Mouse (Mus musculus): Measurements from ENCODE around the gene Thtpa. TPM values are rescaled to one million over a fixed set of nuclear protein-coding genes. Genes with fewer than 3 reads are reported as not detected.

Thtpa gene
- 34.4 and 36.1 TPM in 2 replicates for polyA plus RNA-seq (2015; fragmentation: Nextera tagmentation; extraction: Ambion mirVana)

DNA sequence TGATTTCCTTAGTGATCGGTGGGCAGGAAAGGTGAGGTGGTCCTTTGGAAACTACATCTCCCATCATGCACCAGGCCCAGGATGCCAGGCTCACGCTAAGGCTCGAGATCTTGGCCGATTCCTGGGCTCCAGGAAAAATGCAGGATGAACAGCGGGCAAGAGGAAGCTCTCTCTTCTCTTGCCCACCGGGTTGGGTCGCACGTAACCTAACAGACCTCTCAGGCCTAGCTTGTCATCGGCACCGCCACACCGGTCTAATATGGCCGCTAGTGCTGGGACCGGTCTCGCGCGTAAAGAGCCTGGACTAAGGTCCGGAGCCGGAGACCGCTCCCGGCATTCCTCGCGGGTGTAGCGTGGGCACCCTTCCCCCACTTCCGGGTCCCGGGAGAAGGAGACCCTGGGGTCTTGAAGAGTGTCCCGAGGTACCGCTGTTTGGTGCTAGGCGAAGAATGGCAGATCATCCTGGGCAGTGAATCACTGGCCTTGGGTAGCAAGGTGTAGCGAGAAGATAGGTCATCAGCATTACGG lies at the start of gene Thtpa:
Gene Thtpa, plus strand, starts transcription at position 81 of the 528 bp plus-strand sequence.
- ATAC-seq: peak; percentile 43
- Histone ChIP-seq H3K4me3 (ENCODE audit: low read length) (peak within 1 kb of the TSS; percentile 44), H3K27me3 (replicated peaks; ENCODE audit: control insufficient read depth, insufficient read depth, low read length) (no peaks in the 10 kb centered on the region), H3K27ac (ENCODE audit: low read depth, low read length) (peak within 1 kb of the TSS; percentile 79), H3K9ac (ENCODE audit: low read depth, low read length) (peak within 1 kb of the TSS; percentile 64), H3K9me3 (ENCODE audit: control insufficient read depth, low read length) (no peaks in the 10 kb centered on the region), H3K4me2 (ENCODE audit: low read length) (peak within 1 kb of the TSS; percentile 65), H3K4me1 (ENCODE audit: control insufficient read depth, insufficient read depth, low read depth, low read length) (peaks cover 35% of the 10 kb centered on the region), H3K36me3 (ENCODE audit: control insufficient read depth, insufficient read depth, low read length) (no peaks in the 10 kb centered on the region)
- 2% methylated on average over 30 of the region's 30 CpGs for WGBS

DNA sequence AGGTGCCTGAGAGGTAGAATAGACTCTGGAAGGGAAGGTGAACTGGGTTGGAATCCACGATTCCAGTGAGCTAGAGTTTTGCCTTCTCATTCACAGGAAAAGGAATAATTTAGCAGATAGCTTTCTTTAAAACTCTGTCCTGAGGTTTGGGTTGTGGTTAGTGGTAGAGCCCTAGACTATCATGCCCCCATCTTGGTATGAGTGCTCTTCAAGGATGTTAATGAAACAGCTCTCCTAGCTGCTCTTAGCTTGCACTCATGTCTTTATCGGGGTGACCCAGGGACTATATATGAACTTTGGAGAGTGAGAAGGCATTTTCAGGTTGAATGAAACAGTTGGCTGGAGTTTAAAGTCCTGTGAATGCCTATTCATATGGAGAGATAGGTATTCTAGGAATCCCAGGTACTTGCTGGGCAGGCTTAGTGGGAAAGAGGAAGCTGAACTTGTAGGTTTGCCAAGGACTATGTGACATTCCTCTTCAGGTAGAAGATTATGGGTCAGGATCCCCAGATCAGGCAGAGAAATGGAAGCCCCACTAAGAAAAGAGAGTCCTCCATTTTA lies 46.5 kb upstream of the Thtpa start:
- 81% methylated on average over 2 of the region's 2 CpGs for WGBS
- Histone ChIP-seq H3K4me1 (ENCODE audit: control insufficient read depth, insufficient read depth, low read depth, low read length) (peaks cover 6% of the 10 kb centered on the region), H3K27ac (ENCODE audit: low read depth, low read length) (no peak overlapping the region), H3K4me2 (ENCODE audit: low read length) (no peak overlapping the region), H3K4me3 (ENCODE audit: low read length) (no peak overlapping the region), H3K9me3 (ENCODE audit: control insufficient read depth, low read length) (no peaks in the 10 kb centered on the region), H3K36me3 (ENCODE audit: control insufficient read depth, insufficient read depth, low read length) (no peaks in the 10 kb centered on the region), H3K27me3 (replicated peaks; ENCODE audit: control insufficient read depth, insufficient read depth, low read length) (no peaks in the 10 kb centered on the region), H3K9ac (ENCODE audit: low read depth, low read length) (no peak overlapping the region)
- ATAC-seq: no peak

DNA sequence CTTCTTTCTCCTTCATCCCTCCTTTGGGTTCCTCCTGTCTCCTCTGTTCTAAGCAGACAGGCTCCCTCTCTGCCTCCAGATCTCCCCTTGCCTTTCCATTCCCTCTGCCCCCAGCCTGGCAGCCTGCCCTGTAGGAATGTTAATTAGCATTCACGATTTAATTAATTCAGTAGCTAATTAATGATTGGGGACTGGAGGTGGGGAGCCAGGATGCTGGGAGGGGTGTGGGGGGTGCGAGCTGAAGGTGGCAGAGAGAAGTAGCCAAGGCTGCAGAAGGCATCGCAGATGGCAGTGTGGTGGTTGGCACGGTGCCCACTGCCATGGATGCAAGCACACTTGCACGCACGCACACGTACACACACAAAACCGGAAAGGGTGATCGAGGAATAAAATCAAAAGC lies 42.1 kb upstream of the Thtpa start:
- H3K27me3 ChIP-seq (replicated peaks; ENCODE audit: control insufficient read depth, insufficient read depth, low read length): no peaks in the 10 kb centered on the region
- peaks cover 24% of the 10 kb centered on the region for H3K4me1 ChIP-seq (ENCODE audit: control insufficient read depth, insufficient read depth, low read depth, low read length)
- no peaks in the 10 kb centered on the region for H3K9me3 ChIP-seq (ENCODE audit: control insufficient read depth, low read length)
- H3K4me3 ChIP-seq (ENCODE audit: low read length): 0 out of 2 replicates have a peak overlapping the region, but pooled peaks have one; percentile 4
- no peak overlapping the region for H3K9ac ChIP-seq (ENCODE audit: low read depth, low read length)
- H3K4me2 ChIP-seq (ENCODE audit: low read length): peak overlapping the region; percentile 61
- peak overlapping the region; percentile 65 for H3K27ac ChIP-seq (ENCODE audit: low read depth, low read length)
- H3K36me3 ChIP-seq (ENCODE audit: control insufficient read depth, insufficient read depth, low read length): no peaks in the 10 kb centered on the region
- WGBS: 34% methylated on average over 9 of the region's 9 CpGs
- peak; percentile 46 for ATAC-seq

DNA sequence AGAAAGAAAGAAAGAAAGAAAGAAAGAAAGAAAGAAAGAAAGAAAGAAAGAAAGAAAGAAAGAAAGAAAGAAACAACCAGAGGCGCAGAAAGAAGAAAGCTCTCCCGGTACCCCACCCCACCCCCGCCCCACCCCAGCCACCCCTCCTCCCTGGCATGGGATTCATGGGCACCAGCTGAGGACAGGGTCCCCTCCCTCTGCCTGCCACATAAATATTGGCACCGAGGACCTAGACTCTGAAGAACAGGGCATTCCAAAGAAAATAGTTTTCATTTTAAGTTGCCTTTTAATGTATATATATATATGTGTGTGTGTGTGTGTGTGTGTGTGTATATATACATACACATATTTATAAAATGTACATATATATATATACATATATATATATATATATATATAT lies 41.5 kb upstream of the Thtpa start:
- H3K4me2 ChIP-seq (ENCODE audit: low read length): peak overlapping the region; percentile 61
- H3K36me3 ChIP-seq (ENCODE audit: control insufficient read depth, insufficient read depth, low read length): no peaks in the 10 kb centered on the region
- no peaks in the 10 kb centered on the region for H3K27me3 ChIP-seq (replicated peaks; ENCODE audit: control insufficient read depth, insufficient read depth, low read length)
- peak overlapping the region; percentile 97 for H3K27ac ChIP-seq (ENCODE audit: low read depth, low read length)
- WGBS: 46% methylated on average over 4 of the region's 4 CpGs
- H3K9ac ChIP-seq (ENCODE audit: low read depth, low read length): peak overlapping the region; percentile 68
- H3K4me1 ChIP-seq (ENCODE audit: control insufficient read depth, insufficient read depth, low read depth, low read length): peaks cover 24% of the 10 kb centered on the region
- no peaks in the 10 kb centered on the region for H3K9me3 ChIP-seq (ENCODE audit: control insufficient read depth, low read length)
- peak overlapping the region; percentile 42 for H3K4me3 ChIP-seq (ENCODE audit: low read length)
- ATAC-seq: no peak

DNA sequence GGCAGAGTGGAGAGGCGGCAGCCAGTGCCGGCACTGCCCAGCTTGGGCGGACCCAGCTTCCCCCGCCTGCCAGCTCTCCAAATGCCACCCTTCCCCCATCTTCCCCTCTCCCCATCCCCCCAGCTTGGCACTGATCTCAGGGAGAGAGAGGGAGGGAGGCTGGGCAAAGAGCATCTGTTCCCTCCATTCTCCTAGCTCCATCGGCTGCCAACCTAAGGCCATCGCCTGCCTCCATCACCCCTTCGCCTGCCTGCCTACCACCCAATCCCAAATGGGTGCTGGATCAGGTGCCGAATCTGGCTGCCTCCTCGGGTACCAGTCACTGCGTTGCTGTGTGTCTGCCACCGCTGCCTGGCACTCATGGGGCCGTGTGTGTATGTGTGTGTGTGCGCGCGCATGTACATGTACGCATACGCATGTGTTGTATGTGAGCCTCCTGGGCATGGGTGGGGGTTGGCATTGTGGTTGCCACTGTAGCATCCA lies 40.8 kb upstream of the Thtpa start:
- H3K36me3 ChIP-seq (ENCODE audit: control insufficient read depth, insufficient read depth, low read length): no peaks in the 10 kb centered on the region
- H3K27ac ChIP-seq (ENCODE audit: low read depth, low read length): peak overlapping the region; percentile 97
- ATAC-seq: peak; percentile 83
- peak overlapping the region; percentile 68 for H3K9ac ChIP-seq (ENCODE audit: low read depth, low read length)
- peak overlapping the region; percentile 42 for H3K4me3 ChIP-seq (ENCODE audit: low read length)
- H3K27me3 ChIP-seq (replicated peaks; ENCODE audit: control insufficient read depth, insufficient read depth, low read length): no peaks in the 10 kb centered on the region
- H3K4me2 ChIP-seq (ENCODE audit: low read length): peak overlapping the region; percentile 61
- H3K4me1 ChIP-seq (ENCODE audit: control insufficient read depth, insufficient read depth, low read depth, low read length): peaks cover 31% of the 10 kb centered on the region
- WGBS: 47% methylated on average over 17 of the region's 17 CpGs
- H3K9me3 ChIP-seq (ENCODE audit: control insufficient read depth, low read length): no peaks in the 10 kb centered on the region

DNA sequence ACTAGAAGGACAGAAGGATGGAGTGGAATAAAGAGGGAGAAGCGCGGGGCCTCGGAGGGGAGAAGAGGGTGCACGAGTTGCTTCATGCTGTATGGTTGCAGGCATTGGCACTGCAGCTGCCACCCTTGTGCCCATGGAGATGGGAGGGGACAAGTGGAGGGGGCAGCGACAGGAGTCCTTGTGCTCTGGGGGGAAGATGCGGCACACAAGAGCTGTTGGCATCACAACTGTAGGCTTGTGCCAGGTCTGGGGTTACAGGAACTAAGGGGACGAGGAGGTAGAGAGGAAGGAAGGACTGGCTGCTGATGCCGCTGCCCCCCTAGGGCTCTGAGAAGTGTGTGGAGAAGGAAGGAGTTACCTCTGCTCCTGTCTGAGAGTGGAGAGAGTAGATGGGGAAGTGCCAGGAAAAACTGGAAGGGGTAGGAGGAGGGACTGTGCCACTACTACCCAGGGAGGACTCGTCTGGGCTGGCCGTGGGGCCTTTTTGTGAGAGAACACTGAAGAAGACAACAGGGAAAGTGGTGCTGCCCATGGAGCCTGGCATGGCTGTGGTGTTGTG lies 40.3 kb upstream of the Thtpa start:
- peak overlapping the region; percentile 68 for H3K9ac ChIP-seq (ENCODE audit: low read depth, low read length)
- H3K4me1 ChIP-seq (ENCODE audit: control insufficient read depth, insufficient read depth, low read depth, low read length): peaks cover 35% of the 10 kb centered on the region
- peak overlapping the region; percentile 61 for H3K4me2 ChIP-seq (ENCODE audit: low read length)
- H3K9me3 ChIP-seq (ENCODE audit: control insufficient read depth, low read length): no peaks in the 10 kb centered on the region
- H3K36me3 ChIP-seq (ENCODE audit: control insufficient read depth, insufficient read depth, low read length): no peaks in the 10 kb centered on the region
- peak; percentile 55 for ATAC-seq
- no peaks in the 10 kb centered on the region for H3K27me3 ChIP-seq (replicated peaks; ENCODE audit: control insufficient read depth, insufficient read depth, low read length)
- 34% methylated on average over 10 of the region's 10 CpGs for WGBS
- peak overlapping the region; percentile 42 for H3K4me3 ChIP-seq (ENCODE audit: low read length)
- peak overlapping the region; percentile 97 for H3K27ac ChIP-seq (ENCODE audit: low read depth, low read length)

DNA sequence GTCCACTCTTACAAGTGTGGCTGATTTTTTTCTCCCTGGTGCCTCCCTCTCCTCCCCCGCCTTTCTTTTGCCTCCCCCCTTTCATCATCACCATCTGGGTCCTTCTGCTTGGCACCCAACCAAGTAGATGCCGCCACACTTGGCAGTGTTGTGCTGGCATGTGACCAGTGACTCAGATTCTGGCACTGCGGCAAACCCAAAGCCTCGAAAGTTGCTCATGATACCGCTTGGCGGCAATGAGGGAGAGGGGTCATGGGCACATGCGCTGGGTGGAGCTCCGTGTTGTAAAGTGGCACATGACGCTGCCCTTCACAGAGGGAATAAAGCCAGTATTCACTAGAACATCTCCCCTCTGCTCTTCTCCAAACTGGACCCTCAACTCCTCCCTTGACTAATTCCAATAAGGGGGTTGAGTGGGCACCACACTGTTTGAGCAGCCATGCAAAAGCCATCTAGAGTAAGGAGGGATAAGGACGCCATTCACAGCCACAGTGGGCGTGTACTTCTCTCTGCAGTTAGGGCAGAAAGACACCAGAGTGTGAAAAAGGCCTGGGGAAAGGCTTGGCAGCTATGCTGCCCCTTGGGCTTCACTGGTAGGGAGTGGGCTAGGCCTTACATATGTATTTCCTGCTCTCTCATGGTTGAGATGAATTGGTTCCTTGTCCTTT lies 39.3 kb upstream of the Thtpa start:
- H3K27me3 ChIP-seq (replicated peaks; ENCODE audit: control insufficient read depth, insufficient read depth, low read length): no peaks in the 10 kb centered on the region
- peak overlapping the region; percentile 97 for H3K27ac ChIP-seq (ENCODE audit: low read depth, low read length)
- ATAC-seq: peak; percentile 54
- H3K4me3 ChIP-seq (ENCODE audit: low read length): peak overlapping the region; percentile 42
- WGBS: 46% methylated on average over 11 of the region's 11 CpGs
- H3K4me1 ChIP-seq (ENCODE audit: control insufficient read depth, insufficient read depth, low read depth, low read length): peaks cover 40% of the 10 kb centered on the region
- no peaks in the 10 kb centered on the region for H3K36me3 ChIP-seq (ENCODE audit: control insufficient read depth, insufficient read depth, low read length)
- peak overlapping the region; percentile 4; the same call in 1 of the 2 replicates for H3K9ac ChIP-seq (ENCODE audit: low read depth, low read length)
- peak overlapping the region; percentile 61 for H3K4me2 ChIP-seq (ENCODE audit: low read length)
- no peaks in the 10 kb centered on the region for H3K9me3 ChIP-seq (ENCODE audit: control insufficient read depth, low read length)

DNA sequence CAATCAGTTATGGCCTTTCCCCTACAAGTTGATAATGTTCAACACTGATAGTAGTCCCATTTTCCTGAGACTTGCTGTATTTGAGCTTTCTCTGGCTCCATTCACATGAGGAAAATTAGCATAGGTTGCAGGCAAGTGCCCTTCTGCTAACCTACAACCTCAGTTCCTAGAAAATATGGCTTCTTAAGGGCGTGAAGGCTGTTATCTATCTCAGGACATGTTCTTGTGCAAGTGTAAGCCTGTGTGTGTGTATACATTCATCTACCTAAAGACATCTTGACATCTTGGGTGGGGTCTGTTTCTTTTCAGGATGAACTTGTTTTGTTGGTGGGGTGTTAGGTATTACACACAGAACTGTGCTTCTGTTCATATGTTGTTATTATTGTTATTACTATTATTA lies 35.6 kb upstream of the Thtpa start:
- Histone ChIP-seq H3K27me3 (replicated peaks; ENCODE audit: control insufficient read depth, insufficient read depth, low read length) (no peaks in the 10 kb centered on the region), H3K36me3 (ENCODE audit: control insufficient read depth, insufficient read depth, low read length) (no peaks in the 10 kb centered on the region; the same call in 1 of the 2 replicates), H3K9me3 (ENCODE audit: control insufficient read depth, low read length) (no peaks in the 10 kb centered on the region), H3K4me3 (ENCODE audit: low read length) (no peak overlapping the region; the same call in 1 of the 2 replicates), H3K9ac (ENCODE audit: low read depth, low read length) (no peak overlapping the region), H3K4me1 (ENCODE audit: control insufficient read depth, insufficient read depth, low read depth, low read length) (peaks cover 54% of the 10 kb centered on the region), H3K27ac (ENCODE audit: low read depth, low read length) (no peak overlapping the region), H3K4me2 (ENCODE audit: low read length) (peak overlapping the region; percentile 16)
- 82% methylated on average over 1 of the region's 1 CpGs for WGBS
- ATAC-seq: no peak

DNA sequence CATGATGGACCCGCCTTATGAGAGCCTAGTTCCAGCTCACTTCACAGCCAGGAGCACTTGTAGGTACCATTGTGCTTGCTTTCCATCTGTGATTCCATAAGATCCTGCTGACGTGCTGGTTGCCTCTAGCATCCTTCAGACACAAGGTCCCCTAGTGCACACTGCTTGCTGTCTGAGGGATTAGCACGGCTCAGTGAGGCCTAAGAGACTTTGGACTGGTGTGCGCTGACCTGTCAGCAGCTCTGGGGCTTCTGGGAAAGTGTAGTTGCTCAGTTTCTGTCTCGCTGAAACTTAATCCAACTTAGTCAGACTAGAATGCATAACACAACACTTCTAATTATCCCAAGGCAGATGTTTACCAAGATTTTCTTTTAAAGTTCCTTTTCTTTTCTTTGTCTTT lies 34.7 kb upstream of the Thtpa start:
- Histone ChIP-seq H3K9ac (ENCODE audit: low read depth, low read length) (no peak overlapping the region; the same call in 1 of the 2 replicates), H3K27ac (ENCODE audit: low read depth, low read length) (no peak overlapping the region), H3K4me1 (ENCODE audit: control insufficient read depth, insufficient read depth, low read depth, low read length) (peaks cover 54% of the 10 kb centered on the region), H3K27me3 (replicated peaks; ENCODE audit: control insufficient read depth, insufficient read depth, low read length) (no peaks in the 10 kb centered on the region), H3K4me3 (ENCODE audit: low read length) (no peak overlapping the region), H3K36me3 (ENCODE audit: control insufficient read depth, insufficient read depth, low read length) (peaks cover 3% of the 10 kb centered on the region), H3K4me2 (ENCODE audit: low read length) (0 out of 2 replicates have a peak overlapping the region, but pooled peaks have one; percentile 1), H3K9me3 (ENCODE audit: control insufficient read depth, low read length) (no peaks in the 10 kb centered on the region)
- no peak for ATAC-seq
- WGBS: 60% methylated on average over 5 of the region's 5 CpGs
